Mouse (Mus musculus) retina, postnatal 7 days (tissue): ENCODE measurements at regions not wholly inside any gene's neighbourhood (a gene's known extent, or its start where the extent isn't known, plus 50 kb on each side); places are given as distances from the start of the nearest gene placed in this dataset.

Experiments
- DNase-seq: peaks from one replicate; pipeline ENCODE4 v3.0.0-alpha.2; 2012; ENCODE audit warnings: low read depth, low spot score

DNA sequence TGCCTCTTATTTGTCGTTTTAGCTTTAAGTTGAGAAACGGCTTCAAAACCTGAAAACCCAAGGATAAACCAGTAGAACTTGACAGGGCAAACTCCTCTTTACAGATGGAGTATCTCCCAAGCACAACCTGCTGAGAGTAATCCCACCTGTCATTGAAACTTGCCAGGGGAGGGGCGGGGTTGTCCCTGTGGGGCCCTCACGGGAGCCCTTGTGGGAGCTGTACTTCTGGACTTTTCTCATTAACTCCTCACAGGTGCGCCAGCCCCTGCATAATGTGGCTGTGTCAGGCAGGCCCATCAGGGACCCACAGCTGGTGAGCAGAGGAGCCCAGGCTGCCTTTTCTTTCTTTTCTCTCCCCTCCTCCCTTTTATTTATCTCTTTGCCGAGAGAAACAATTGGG lies 203.9 kb upstream of the Hes1 start:
- DNase-seq = no peak

DNA sequence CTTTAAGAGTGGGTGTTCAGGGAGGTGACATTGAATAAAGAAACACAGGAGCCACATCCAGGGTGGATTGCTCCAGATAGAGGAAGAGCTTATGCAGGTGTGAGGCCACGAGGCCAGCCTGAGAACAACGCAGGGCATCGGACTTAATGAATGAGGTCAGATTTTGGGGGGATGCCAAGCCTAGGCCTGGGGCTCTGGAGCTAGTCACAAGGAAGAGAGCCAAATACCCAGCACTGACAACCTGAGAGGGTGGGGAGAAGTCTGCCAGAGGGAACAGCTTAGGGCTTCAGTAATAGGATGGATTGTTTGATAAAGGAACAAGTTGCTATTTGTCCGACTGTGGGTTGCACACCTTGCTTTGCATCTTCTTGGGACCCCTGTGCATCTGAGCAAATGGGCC lies 203.1 kb upstream of the Hes1 start:
- no peak for DNase-seq

DNA sequence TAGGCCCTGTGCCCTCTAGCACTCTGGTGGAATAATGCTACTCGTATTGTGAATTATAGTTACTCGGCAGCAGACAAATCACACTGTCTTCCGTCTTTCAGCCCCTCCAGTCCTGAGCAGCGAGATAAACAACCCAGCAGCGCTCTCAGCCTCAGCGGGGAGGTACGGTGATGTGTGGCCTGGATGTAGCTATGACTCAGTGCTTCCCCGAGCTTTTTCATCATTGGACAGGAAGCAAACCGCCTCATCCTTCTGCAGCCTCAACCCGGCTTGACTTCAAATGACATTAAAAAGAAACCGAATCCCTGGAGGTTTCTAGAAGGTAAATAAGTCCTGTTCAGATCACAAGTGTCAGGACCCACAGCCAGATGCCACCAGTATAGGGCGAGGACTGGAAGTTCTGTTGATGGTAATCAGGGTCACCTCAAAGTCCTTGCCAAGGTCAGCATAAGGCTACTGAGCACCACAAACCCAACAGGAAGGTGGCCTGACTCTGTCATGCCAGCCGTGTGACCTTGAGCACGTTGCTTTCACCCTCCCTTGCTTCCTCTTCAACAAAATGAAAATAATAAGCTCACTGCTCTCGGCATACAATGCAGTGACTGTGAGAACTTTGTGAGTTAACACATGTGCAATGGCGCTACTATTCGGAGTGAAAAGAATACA lies 199.0 kb upstream of the Hes1 start:
- no peak for DNase-seq

DNA sequence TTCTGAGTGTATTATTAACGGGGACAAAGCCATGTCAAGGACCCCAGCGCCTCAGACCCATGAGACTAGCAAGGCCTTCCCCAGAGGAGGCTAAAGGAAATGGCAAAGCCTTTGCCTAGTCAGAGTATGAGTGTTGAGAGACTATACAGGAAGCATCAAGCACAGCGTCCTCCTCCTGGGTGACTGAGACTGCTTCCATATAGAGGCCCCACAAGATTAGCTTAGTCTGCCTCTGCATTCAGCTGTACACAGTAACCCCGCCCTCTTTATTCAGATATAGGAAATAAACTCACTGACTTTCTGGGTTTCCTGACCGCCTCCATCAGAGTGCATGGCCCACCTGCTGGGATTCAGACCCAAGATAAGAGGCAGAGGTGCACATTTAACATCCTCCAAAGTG lies 192.8 kb upstream of the Hes1 start:
- no peak for DNase-seq

DNA sequence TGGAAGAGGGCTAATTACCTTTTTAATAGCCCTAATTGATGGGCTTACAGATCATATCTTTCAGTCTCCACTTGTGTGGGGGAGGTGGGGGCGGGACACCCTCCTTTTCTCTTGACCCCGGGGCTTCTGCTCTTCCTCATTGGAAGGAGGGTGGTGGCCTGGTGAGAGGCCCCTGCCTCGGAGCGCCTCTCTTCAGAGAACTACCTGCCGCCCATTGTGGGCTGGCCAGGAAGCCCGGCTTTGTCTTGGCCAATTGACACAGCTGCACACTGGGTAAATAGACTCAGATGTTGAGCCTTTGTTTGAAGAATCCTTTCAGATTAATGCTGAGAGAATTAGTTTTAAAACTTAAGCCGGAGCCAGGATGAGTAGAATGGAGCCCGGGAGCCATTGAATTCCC lies 188.0 kb upstream of the Hes1 start:
- DNase-seq = no peak

DNA sequence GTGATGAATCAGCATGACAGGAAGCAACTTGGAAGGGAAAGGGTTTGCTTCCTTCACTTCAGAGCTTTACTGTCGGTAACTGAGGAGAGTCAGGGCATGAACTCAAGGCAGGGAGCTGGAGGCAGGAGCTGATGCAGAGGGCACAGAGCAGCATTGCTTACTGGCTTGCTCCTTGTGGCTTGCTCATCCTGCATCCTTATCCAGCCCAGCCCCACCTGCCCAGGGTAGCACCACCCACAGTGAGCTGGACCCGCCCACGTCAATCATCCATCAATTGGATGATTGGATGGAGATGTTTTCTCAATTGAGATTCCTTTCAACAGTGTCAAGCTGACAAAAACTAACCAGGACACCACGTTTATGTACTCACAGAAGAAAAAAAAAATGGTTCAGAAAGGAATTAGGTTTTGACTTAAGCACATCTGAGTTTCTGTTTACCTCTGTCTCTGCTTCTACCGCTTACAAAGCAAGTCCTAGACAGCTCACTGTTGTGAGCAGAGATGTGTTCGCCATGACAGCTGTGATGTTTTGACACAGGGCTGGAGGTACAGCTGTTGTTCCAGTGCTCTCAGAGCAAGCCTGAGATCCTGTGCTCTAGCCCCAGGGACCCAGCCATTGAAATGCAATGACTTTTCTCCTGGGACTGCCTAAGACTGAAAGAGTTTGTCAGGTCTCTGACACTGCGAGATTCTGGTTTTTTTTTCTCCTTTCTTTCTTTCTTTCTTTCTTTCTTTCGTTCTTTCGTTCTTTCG lies 186.6 kb upstream of the Hes1 start:
- no peak for DNase-seq

DNA sequence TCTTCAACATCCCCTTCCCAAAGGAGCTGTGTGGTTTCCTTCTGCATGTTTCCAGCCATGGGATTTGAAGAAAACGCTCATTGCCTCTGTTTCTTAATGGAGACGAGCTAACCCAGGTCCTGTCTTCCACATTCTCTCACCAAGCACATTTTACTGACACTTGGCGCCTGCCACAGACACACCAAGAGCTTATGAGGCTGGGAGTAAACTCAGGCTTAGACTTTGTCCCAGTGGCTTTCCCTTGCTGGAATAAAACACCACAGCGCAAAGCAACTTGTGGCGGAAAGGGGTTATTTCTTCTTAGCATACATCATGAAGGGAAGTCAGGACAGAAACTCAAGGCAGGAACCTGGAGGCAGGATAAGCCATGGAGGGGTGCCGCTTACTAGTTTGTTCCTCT lies 184.5 kb upstream of the Hes1 start:
- DNase-seq = no peak

DNA sequence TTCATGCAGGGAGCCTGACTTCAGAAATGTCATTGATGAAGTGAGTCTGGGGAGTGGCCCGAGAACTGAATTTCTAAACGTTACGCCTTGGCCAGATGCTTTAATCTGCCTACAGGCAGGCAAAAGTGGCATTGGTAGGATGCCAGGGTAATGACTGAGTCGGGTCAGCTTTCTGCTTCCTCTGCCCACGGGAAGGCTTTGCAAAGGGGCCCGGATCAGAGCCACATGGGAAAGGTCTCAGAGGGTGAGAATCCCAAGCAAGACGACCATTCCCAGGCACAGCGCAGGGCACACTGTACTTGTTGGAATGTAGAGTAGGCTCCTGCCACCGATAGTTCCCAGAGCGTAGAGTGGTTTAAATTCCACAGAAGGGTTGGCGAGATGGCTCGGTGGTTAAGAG lies 182.7 kb upstream of the Hes1 start:
- no peak for DNase-seq

DNA sequence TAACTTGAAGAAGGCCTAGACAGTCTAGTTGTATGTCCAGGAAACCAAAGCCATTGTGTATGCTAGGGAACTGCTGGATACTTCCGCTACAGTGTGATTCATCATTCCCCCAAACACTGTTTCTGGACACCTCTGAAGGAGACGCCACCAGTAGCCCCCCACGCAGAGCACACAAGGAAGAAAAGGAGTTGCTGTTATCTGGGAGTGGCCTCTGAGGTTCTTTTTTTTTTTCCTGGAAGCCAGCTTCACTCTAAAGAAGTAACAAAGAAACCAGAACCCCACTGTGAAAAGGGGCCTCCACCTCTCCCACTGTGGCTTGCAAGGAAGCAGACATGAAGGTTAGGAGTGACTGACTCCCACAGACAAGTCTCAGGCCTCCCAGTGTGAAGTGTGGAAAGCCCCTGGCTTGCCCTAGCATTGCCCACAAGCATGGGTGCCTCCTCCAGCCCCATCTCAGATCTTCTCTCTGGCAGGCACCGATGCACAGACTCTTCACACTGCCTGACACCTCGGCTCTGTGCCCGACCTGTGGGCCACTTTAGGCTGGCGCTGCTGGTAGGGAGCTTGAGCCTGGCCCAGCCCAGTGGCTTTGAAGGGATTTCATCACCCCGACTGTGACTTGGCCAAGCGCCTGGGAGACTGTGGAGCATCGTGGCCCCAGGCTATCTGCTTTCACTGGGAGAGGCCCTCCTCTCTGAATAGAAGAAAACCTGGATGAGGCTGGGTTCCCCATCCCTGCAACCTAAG lies 181.8 kb upstream of the Hes1 start:
- DNase-seq = peak; percentile 31

DNA sequence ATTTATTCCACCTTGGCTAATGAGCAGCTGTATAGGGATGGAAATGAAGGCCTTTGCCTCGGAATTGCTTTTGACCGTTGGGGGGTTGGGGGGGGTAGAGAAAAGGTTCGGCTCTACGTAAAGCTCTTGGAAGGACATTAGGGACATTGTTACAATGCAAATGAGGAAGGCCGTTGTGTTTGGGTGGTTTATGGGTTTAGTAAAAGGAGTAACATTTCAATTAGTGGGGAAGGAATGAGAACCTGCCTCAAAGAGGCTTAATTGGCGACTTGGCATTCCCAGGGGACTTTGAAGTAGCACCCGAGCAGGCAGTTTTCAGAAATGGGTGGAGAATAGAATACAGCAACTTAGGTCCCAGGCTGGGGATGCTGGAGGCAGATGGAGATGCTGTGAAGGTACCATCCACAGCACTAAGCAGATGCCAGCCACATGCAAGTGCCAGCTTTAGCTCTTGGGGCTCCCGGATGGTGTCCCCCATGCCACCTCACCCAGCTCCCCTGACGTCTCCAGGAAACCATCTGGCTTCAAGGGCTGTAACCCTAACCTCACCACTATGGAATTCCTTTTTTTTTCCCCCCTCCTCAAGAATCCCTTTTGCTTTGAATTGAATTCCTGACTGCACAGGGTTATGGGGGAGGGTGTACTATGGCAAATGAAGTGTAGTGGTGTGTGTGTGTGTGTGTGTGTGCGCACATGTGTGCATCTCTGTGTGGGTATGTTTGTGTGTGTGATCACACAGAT lies 180.8 kb upstream of the Hes1 start:
- DNase-seq = no peak

DNA sequence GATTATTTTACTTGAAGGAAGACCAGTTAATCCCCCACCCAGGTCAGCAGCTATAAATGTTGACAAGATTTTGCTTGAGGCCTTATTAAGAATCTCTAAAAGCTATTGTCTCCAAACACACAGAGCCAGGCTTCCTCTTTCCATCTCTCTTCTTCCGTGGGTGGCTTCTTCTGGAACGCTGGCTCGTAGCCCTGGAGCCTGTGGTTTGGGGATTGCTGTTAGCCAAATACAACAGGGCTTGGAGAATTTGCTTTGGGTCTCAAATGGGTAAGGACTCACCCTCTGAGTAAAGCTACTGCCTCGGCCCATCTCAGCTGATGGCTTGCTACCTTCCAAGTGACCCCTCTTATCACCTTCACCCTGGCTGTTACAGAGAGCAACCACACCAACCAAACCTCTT lies 179.3 kb upstream of the Hes1 start:
- no peak for DNase-seq

DNA sequence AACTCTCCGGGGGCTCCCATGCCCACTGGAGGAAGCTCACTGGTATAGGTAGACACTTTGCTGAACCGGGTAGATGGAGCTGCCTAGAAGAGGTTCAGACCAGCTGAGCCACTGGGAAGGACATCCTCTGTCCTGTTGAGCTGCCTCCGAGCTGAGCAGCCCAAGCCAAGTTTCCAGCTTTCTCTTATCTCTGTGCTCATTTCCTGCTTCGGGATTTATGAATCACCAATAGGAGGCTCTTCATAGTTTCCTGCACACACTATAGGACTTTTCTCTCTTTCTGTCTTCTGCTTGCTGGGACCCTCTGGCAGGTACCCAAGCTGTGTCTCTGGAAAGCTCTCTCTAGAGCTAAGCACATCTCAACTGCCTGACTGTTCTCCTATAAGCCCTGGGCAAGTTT lies 177.4 kb upstream of the Hes1 start:
- no peak for DNase-seq

DNA sequence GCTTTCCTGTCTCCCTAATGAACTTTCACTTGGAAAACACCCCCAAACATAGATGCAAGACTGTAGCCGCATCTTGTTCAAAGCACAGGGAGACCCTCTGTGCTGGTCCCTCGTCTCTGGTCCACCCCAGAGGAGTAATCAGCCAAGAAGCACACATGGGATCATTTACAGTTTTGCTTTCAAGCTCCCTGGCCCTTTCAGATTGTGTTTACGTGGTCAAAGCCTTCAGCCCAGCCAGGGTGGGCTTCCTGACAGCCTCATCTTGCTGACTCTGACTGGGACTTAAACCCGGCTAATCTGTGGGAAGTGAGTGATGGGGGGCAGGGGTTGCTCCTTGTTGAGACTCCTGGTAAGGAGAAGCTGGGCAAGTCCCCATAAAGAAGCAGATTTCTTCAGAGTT lies 174.8 kb upstream of the Hes1 start:
- no peak for DNase-seq

DNA sequence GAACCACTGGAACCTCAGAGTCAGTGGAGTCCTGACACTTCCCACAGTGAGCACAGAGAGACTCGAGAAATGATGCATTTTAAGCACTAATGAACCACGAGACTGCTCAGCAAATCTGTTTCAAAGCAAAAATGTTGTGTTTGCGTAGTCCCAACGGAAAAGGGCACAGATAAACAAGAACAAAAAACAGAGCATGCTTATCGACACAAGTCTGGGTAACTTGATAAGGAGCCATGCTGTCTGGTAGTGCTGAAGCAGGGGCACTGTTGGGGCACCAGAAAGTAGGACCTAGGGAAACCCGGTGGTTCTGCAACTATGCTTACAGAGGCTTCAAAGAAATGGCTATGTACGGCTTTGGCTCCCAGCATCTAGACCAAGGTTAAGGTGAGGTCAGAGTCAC lies 172.7 kb upstream of the Hes1 start:
- DNase-seq = no peak

DNA sequence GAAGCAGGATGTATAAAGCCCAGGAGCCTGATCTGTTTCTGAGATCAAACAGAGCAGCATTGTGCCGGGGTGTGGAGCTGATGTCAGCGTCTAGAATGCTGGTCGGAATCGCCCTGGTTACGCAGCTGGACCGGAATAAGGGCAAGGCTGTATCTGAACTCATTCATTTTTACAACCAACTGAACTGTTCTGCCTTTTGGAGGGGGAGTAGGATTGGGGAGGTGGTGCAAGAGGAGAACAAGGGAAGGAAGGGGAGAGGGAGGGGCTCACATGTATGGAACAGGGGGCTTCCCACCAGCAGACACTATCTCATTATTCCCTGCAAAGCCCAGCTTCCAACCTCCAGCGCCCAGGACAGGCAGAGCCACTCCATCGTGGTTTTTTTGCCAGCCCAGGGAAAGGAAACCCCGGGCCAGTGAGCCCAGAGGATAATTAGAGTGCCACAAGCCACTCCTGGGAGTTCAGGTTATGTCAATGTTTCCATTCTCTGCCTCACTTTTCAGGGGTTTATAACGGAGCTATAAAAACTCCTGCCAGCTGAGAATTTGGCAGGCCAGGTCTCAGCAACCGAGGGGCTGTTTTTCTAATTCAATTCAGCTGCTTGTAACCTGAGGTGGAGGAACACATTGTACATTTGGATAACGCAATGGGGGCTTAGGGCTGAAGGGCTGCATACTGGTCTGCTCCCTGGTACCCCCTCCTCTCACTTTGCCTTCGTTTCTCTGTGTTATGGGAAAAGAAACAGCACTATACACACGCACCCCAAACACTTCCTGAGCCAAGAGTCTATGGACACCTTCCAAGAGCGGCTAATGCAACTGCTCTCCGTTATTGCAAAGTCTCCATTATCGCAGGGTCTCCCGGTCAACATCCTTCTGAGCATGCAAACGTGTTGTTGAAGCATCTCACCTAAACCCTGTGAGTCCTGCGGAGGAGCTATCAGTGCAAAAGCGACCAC lies 170.0 kb upstream of the Hes1 start:
- DNase-seq = no peak

DNA sequence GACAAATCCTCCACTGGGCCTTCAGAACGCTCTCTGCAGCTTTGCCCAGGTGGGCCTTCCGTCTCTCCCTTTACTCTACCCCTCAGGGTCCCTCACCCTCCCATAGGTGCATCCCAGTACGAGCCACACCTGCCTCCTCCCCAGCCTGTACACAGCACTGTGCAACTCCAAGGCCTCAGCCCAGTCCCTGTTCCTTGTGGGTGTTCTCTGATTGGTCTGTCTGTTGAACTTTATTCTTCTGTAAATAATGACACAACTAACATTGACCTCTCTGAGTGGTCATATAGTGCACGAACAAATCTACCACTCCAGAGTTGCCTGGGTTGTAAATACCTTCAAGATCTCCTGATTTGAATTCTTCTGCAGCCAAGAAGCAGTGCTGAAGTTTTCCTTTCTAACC lies 167.8 kb upstream of the Hes1 start:
- no peak for DNase-seq

DNA sequence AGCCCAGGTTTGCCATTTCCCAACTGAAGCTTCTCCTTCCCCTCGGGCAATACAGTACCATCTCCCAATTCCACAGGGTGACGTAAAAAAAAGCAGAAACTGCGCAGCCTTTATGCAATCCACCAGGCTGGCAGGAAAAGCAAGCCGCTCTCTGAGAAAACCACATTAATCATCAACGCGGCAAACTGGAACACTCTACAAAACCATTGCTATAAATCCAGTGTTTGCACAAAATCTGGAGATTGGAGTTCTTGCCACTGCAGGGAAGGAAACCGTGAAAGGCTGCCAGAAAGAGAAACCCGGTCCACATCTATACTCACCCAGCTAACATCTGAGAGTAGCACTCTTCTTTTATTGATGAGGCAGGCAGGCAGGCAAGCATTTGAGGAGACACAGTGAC lies 160.7 kb upstream of the Hes1 start:
- no peak for DNase-seq

DNA sequence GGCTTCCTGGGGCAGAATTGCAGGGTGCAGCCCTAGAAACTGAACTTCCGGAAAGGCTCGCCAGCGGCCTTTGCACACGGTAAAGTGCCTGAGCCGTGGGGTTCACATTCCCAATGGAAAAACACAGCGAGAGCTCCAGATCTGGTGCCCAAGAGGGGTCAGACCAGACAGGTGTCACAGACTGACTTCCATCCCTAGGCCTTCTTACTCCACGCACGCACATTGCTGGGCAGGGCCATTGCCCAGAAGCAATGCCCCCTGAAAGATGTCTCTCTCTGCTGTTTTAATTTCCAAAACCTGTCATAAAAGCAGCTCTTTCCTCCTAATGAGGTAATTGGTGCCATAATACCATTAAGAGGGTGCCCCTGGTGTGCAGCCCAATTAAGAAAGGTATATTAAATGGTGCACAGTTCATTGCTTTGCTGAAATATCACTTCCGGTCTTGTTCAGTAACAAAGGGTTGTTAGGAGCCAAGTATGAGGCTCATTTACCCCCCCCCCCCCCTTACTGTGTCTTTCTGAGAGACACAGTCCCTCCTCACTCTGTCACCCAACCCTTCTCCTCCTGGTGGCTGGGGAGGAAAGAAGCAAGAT lies 159.9 kb upstream of the Hes1 start:
- DNase-seq = no peak

DNA sequence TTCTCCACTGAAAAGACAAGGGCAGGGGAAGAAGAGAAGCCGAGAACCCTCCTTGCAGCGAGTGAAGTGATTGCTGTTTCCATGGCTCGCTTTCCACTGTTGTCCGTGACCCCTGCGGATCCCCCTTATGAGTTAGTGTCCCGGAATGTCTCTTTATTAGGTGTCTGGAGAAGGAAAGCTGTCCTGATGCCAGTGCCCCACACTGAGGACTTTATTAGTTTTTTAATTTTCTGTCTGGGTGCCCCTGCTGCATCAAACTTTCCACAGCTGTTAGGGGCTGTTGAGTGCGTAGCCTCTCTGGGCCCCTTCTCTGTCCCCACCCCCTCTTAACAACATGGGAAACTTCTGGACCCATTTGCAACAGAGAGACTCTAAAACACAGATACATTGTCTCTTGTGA lies 156.9 kb upstream of the Hes1 start:
- no peak for DNase-seq

DNA sequence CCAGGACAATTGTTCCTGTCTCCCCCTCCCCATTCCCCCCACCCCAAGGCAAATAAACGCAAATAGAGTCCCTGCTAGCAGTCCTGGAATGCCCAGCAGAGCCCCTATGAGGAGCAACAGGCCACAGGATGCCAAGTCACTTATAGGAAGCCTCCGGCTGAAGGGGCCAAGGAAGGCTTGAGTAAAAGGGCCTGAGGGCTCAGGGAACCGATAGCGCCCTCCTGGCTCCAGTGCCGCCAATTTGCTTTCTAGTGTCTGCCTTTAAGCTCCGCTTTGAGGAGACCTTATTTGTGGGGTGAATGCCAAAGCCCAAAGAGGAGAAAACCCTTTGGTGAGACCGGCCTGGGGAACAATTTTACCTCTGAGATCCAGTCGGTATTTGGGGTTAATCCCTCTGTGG lies 156.2 kb upstream of the Hes1 start:
- DNase-seq = no peak
